Mouse (Mus musculus) forebrain, embryonic 10.5 days (tissue): ENCODE results near the gene Ube3b. TPM values are rescaled to one million over a fixed set of nuclear protein-coding genes. Genes with fewer than 3 reads are reported as not detected.

Experiments
- DNase-seq: peaks from one replicate; pipeline ENCODE4 v3.0.0-alpha.2; 2017; ENCODE audit warnings: low spot score; ENCODE audit errors: extremely low spot score
- H3K27ac ChIP-seq: fragments of 300-500 bp; sonication (generic); 2 replicates; pipeline ENCODE4 v1.5.1; 2016; ENCODE audit warnings: mild to moderate bottlenecking
- H3K27me3 ChIP-seq: fragments of 300-500 bp; sonication (generic); 2 replicates; pipeline ENCODE4 v1.6.1; 2016; ENCODE audit warnings: mild to moderate bottlenecking; ENCODE audit not compliant: poor library complexity, severe bottlenecking
- H3K36me3 ChIP-seq: fragments of 300-500 bp; sonication (generic); replicated peaks from 2 replicates; pipeline ENCODE4 v1.6.1; 2016; ENCODE audit warnings: mild to moderate bottlenecking, moderate library complexity
- H3K4me1 ChIP-seq: fragments of 300-500 bp; sonication (generic); 2 replicates; pipeline ENCODE4 v1.6.1; 2016
- H3K4me3 ChIP-seq: fragments of 300-500 bp; sonication (generic); 2 replicates; pipeline ENCODE4 v1.5.1; 2016; ENCODE audit warnings: mild to moderate bottlenecking, moderate library complexity
- H3K9me3 ChIP-seq: fragments of 300-500 bp; sonication (generic); 2 replicates; pipeline ENCODE4 v1.6.1; 2016; ENCODE audit warnings: mild to moderate bottlenecking, moderate library complexity
- WGBS: fragments of 180-500 bp; shearing (Covaris S2); methylation state at CpG from one replicate; pipeline ENCODE4 v1.1.7; 2016; 5-methylcytosine and 5-hydroxymethylcytosine counted together
- polyA plus RNA-seq: library from polyadenylated mRNA; unstranded; fragments of >200 nt; fragmentation: Nextera tagmentation; extraction: Ambion mirVana; gene quantifications from 2 replicates; pipeline ENCODE4 v1.2.1, GENCODE M21; 2016

The Ube3b gene
- polyA plus RNA-seq, 1 experiment from 2014 or later = 51.3 TPM

DNA sequence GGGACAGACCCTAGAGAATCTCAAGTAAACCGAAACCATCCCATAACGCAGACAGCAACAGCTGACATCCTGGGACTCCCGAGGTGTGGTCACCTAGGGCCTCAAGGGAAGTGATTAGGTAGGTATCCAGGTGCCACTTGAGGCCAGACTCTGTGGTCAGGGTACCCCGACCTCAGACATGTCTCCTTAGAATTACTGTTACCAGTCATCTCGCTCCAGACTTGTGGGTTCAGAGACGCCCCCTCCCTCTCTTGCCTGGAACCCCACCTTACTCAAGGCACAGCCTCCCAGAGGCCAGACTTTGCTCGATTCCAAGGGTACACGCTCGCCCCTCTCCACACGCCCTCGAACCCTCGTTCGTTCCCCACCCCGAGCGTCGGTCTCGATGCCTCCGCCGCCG, 644 bp upstream of the Ube3b start:
- peaks cover 50% of the 10 kb centered on the region for H3K4me1 ChIP-seq
- 2% methylated on average over 20 of the region's 20 CpGs for WGBS

GRCm38 (mm10) chr5:114381013-114381351, 575 bp downstream of the Ube3b start:
- no peak for DNase-seq
- H3K27ac ChIP-seq = peak overlapping the region; percentile 97
- no peaks in the 10 kb centered on the region for H3K9me3 ChIP-seq
- H3K36me3 ChIP-seq = peaks cover 35% of the 10 kb centered on the region
- H3K4me1 ChIP-seq = peaks cover 50% of the 10 kb centered on the region
- no peaks in the 10 kb centered on the region for H3K27me3 ChIP-seq
- under 1% methylated on average over 18 of the region's 18 CpGs for WGBS
- H3K4me3 ChIP-seq = peak overlapping the region; percentile 99

More for the DNA sequence above, 644 bp upstream of the Ube3b start:
- peak; percentile 24 for DNase-seq
- Histone ChIP-seq H3K4me3 (peak overlapping the region; percentile 99), H3K27ac (peak overlapping the region; percentile 97), H3K9me3 (no peaks in the 10 kb centered on the region), H3K36me3 (peaks cover 35% of the 10 kb centered on the region), H3K27me3 (no peaks in the 10 kb centered on the region)

GRCm38 (mm10) chr5:114383184-114383904, 2.9 kb downstream of the Ube3b start:
- no peak overlapping the region for H3K27ac ChIP-seq
- peaks cover 51% of the 10 kb centered on the region for H3K36me3 ChIP-seq
- 81% methylated on average over 9 of the region's 9 CpGs for WGBS
- no peaks in the 10 kb centered on the region for H3K9me3 ChIP-seq
- H3K4me1 ChIP-seq = peaks cover 33% of the 10 kb centered on the region
- H3K27me3 ChIP-seq = no peaks in the 10 kb centered on the region
- H3K4me3 ChIP-seq = no peak overlapping the region
- peak; percentile 52 for DNase-seq

DNA sequence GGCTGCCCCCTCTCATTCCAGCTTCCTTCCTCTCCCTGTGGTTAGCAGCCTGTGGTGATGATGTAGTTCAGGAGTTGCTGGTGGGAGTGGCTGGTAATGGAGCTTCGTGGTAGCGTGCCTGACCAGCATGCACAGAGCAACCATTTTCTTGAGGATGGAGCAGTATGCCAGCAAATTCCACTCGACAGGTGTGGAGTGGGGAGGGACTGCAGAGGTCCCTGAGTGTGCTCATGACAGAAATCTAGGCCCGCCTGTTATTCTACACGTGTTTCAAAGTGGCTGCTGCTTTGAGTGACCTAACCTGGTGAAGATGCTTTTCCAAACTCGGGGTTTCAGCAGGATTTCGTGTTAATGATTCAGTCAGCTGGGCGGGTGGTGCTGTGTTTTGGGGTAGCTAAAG, 4.0 kb downstream of the Ube3b start:
- H3K4me3 ChIP-seq = no peak overlapping the region
- H3K27me3 ChIP-seq = no peaks in the 10 kb centered on the region
- no peak overlapping the region for H3K27ac ChIP-seq
- WGBS = 91% methylated on average over 8 of the region's 8 CpGs
- no peaks in the 10 kb centered on the region for H3K9me3 ChIP-seq
- H3K36me3 ChIP-seq = peaks cover 62% of the 10 kb centered on the region
- peaks cover 22% of the 10 kb centered on the region for H3K4me1 ChIP-seq
- no peak for DNase-seq

- Histone ChIP-seq H3K4me1 (no peaks in the 10 kb centered on the region), H3K4me3 (no peak overlapping the region), H3K9me3 (no peaks in the 10 kb centered on the region), H3K27ac (no peak overlapping the region), H3K36me3 (peaks cover 100% of the 10 kb centered on the region), H3K27me3 (no peaks in the 10 kb centered on the region)
- DNase-seq = no peak
- WGBS = 89% methylated on average over 9 of the region's 9 CpGs
Observed at GRCm38 (mm10) chr5:114393169-114393568, 12.8 kb downstream of the Ube3b start.

DNA sequence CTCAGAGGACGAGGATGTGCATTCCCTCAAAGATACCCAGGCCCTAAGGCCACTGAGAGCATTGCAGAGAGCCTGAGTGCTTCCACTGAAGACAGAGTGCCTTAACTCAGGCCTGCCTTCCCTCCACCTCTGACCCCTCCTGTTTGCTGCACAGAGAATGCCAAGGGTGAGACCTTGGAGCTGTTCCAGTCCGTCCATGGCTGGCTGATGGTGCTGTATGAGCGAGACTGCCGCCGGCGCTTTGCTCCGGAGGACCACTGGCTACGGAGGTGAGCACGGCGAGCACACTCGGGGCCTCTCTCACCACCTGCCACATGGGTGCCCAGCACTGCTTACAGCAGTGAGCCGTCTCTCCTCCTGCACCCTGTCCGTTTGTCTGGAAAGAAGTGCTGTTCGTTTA, 26.2 kb downstream of the Ube3b start:
- H3K9me3 ChIP-seq = no peaks in the 10 kb centered on the region
- 95% methylated on average over 14 of the region's 14 CpGs for WGBS
- no peak for DNase-seq
- no peak overlapping the region for H3K4me3 ChIP-seq
- H3K27ac ChIP-seq = no peak overlapping the region
- H3K4me1 ChIP-seq = no peaks in the 10 kb centered on the region
- H3K27me3 ChIP-seq = no peaks in the 10 kb centered on the region
- peaks cover 100% of the 10 kb centered on the region for H3K36me3 ChIP-seq

DNA sequence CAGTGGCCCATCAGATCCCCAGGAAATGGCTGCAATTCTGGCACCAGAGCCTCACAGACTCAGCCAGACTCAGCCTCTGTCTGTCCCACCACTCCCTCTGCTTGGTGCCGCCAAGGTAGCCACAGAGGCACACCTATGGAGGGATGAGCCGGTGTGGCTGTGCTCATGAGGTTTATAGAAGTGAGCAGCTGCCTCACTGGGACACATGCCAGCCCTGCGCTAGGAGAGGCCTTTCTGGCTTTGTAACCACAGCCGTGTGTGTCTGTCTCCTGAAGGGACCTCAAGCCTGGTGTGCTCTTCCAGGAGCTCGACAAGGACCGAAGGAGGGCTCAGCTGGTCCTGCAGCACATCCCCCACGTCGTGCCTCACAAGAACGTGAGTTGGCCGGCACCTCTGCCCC, 26.9 kb downstream of the Ube3b start:
- no peaks in the 10 kb centered on the region for H3K9me3 ChIP-seq
- no peaks in the 10 kb centered on the region for H3K4me1 ChIP-seq
- H3K4me3 ChIP-seq = no peak overlapping the region
- H3K27me3 ChIP-seq = no peaks in the 10 kb centered on the region
- H3K27ac ChIP-seq = no peak overlapping the region
- H3K36me3 ChIP-seq = peaks cover 100% of the 10 kb centered on the region
- no peak for DNase-seq
- 94% methylated on average over 10 of the region's 10 CpGs for WGBS

- H3K4me3 ChIP-seq = no peak overlapping the region
- H3K27ac ChIP-seq = no peak overlapping the region
- 93% methylated on average over 9 of the region's 9 CpGs for WGBS
- H3K4me1 ChIP-seq = no peaks in the 10 kb centered on the region
- DNase-seq = no peak
- peaks cover 100% of the 10 kb centered on the region for H3K36me3 ChIP-seq
- no peaks in the 10 kb centered on the region for H3K27me3 ChIP-seq
- no peaks in the 10 kb centered on the region for H3K9me3 ChIP-seq
Observed at GRCm38 (mm10) chr5:114407810-114408209, 27.4 kb downstream of the Ube3b start.

GRCm38 (mm10) chr5:114408846-114409245, 28.4 kb downstream of the Ube3b start:
- Histone ChIP-seq H3K27ac (no peak overlapping the region), H3K4me3 (no peak overlapping the region), H3K36me3 (peaks cover 100% of the 10 kb centered on the region), H3K27me3 (no peaks in the 10 kb centered on the region), H3K9me3 (no peaks in the 10 kb centered on the region), H3K4me1 (no peaks in the 10 kb centered on the region)
- no peak for DNase-seq
- 97% methylated on average over 11 of the region's 11 CpGs for WGBS

- DNase-seq = no peak
- Histone ChIP-seq H3K4me3 (no peak overlapping the region), H3K36me3 (peaks cover 100% of the 10 kb centered on the region), H3K4me1 (no peaks in the 10 kb centered on the region), H3K9me3 (no peaks in the 10 kb centered on the region), H3K27me3 (no peaks in the 10 kb centered on the region), H3K27ac (no peak overlapping the region)
- WGBS = 93% methylated on average over 13 of the region's 13 CpGs
Observed at GRCm38 (mm10) chr5:114410429-114410828, 30.0 kb downstream of the Ube3b start.

DNA sequence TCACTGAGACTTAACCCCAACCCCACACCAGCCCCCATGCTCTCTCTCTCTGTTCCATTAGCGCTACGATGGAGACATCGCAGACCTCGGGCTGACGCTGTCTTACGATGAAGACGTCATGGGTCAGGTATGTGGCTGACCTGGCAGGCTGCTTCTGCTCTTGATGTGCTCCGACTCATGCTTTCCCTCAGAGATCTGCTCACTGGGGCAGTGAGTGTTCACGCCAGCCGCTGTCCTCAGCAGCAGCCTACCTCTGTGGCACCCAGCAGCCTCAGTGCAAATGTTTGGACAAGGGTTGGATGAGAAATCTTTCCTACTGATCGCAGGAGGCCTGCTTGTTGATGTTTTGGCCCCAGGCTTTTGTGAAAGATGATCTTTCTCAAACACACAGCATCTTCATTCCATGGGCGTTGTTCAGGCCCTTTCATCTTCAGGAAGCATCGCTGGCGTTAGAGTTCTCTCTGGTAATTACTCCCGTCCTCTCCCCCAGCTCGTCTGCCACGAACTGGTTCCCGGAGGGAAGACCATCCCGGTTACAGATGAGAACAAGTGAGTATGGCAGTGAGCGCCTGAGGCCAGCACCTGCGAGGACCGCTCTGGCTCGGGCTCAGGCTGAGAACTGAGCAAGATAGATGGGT, 32.1 kb downstream of the Ube3b start:
- H3K9me3 ChIP-seq = no peaks in the 10 kb centered on the region
- no peak overlapping the region for H3K27ac ChIP-seq
- 86% methylated on average over 23 of the region's 23 CpGs for WGBS
- H3K4me1 ChIP-seq = no peaks in the 10 kb centered on the region
- DNase-seq = no peak
- H3K27me3 ChIP-seq = no peaks in the 10 kb centered on the region
- peaks cover 100% of the 10 kb centered on the region for H3K36me3 ChIP-seq
- no peak overlapping the region for H3K4me3 ChIP-seq

- Histone ChIP-seq H3K27me3 (no peaks in the 10 kb centered on the region), H3K4me1 (no peaks in the 10 kb centered on the region), H3K9me3 (no peaks in the 10 kb centered on the region), H3K36me3 (peaks cover 100% of the 10 kb centered on the region), H3K4me3 (no peak overlapping the region), H3K27ac (no peak overlapping the region)
- WGBS = 85% methylated on average over 16 of the region's 16 CpGs
- DNase-seq = no peak
Observed at GRCm38 (mm10) chr5:114413067-114413735, 32.8 kb downstream of the Ube3b start.

DNA sequence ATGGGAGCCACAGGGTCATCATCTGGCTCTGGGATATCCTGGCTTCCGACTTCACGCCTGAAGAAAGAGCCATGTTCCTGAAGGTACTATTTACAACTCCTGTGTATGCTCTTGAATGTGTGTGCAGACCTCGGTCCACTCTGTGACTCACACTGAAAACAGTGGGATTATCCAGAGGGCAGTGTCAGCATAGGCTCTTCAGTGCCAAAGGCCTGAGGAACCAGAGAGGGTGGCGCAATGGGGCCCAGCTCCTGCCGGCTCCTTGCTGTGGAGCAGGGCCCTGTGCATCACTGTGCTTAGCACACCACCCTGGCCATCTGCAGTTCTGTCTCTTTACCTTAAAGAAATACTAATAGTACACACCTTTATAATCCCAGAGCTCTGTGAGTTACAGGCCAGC, 35.2 kb downstream of the Ube3b start:
- WGBS = 91% methylated on average over 5 of the region's 5 CpGs
- H3K9me3 ChIP-seq = no peaks in the 10 kb centered on the region
- H3K27me3 ChIP-seq = no peaks in the 10 kb centered on the region
- H3K36me3 ChIP-seq = peaks cover 100% of the 10 kb centered on the region
- H3K27ac ChIP-seq = no peak overlapping the region
- no peaks in the 10 kb centered on the region for H3K4me1 ChIP-seq
- DNase-seq = no peak
- H3K4me3 ChIP-seq = no peak overlapping the region
